Mouse (Mus musculus) heart, embryonic 14.5 days (tissue): ENCODE measurements around the gene 1700028P14Rik. TPM values are rescaled to one million over a fixed set of nuclear protein-coding genes. Genes with fewer than 3 reads are reported as not detected.

Experiments used
- ATAC-seq: fragments of 200-750 bp; cut with Nextera tagmentation; 2 replicates; pipeline ENCODE4 v1.8.0; 2017; ENCODE audit warnings: low read depth, moderate TSS enrichment; ENCODE audit not compliant: insufficient number of reproducible peaks, insufficient read depth, low FRiP score
- H3K27ac ChIP-seq, 2 experiments: fragments of 200-500 bp in 1 of 2; fragments of 300-500 bp in 1 of 2; sonication (generic) in 1 of 2; replicated peaks in 1 of 2; 2 replicates each; pipeline ENCODE4 v1.5.1; 2012 to 2014; ENCODE audit warnings: low read depth in 2 of 2, low read length in 2 of 2, control low read depth in 1 of 2, mild to moderate bottlenecking in 1 of 2, mixed read lengths in 1 of 2; ENCODE audit not compliant: control insufficient read depth in 1 of 2, insufficient read depth in 1 of 2
- H3K27me3 ChIP-seq: fragments of 300-500 bp; sonication (generic); 2 replicates; pipeline ENCODE4 v1.6.1; 2014; ENCODE audit warnings: mild to moderate bottlenecking, low read length, control low read depth; ENCODE audit not compliant: control insufficient read depth, insufficient read depth
- H3K36me3 ChIP-seq: fragments of 300-500 bp; sonication (generic); 2 replicates; pipeline ENCODE4 v1.6.1; 2014; ENCODE audit warnings: mild to moderate bottlenecking, control low read depth, low read length, mixed read lengths; ENCODE audit not compliant: control insufficient read depth, insufficient read depth
- H3K4me1 ChIP-seq, 2 experiments: fragments of 200-500 bp in 1 of 2; fragments of 300-500 bp in 1 of 2; sonication (generic) in 1 of 2; 2 replicates each; pipeline ENCODE4 v1.6.1; 2012 to 2014; ENCODE audit warnings: low read length in 2 of 2, control low read depth in 1 of 2, mixed read lengths in 1 of 2; ENCODE audit not compliant: control insufficient read depth in 2 of 2, insufficient read depth in 2 of 2
- H3K4me2 ChIP-seq: fragments of 300-500 bp; sonication (generic); 2 replicates; pipeline ENCODE4 v1.6.1; 2014; ENCODE audit warnings: mild to moderate bottlenecking, low read length
- H3K4me3 ChIP-seq, 2 experiments: fragments of 200-500 bp in 1 of 2; fragments of 300-500 bp in 1 of 2; sonication (generic) in 1 of 2; 2 replicates each; pipeline ENCODE4 v1.5.1; 2012 to 2014; ENCODE audit warnings: low read length in 2 of 2, mild to moderate bottlenecking in 2 of 2, control low read depth in 1 of 2, low read depth in 1 of 2, moderate library complexity in 1 of 2; ENCODE audit not compliant: control insufficient read depth in 1 of 2, insufficient read depth in 1 of 2
- H3K9ac ChIP-seq: fragments of 300-500 bp; sonication (generic); 2 replicates; pipeline ENCODE4 v1.6.1; 2014; ENCODE audit warnings: mild to moderate bottlenecking, low read length
- H3K9me3 ChIP-seq: fragments of 300-500 bp; sonication (generic); 2 replicates; pipeline ENCODE4 v1.6.1; 2016; ENCODE audit warnings: low read length, control low read depth; ENCODE audit not compliant: control insufficient read depth
- WGBS: fragments of 180-500 bp; shearing (Covaris S2); extraction: QIAGEN DNeasy Blood & Tissue Kit; methylation state at CpG from one replicate; pipeline ENCODE4 v1.1.7; 2014; 5-methylcytosine and 5-hydroxymethylcytosine counted together
- polyA plus RNA-seq: library from polyadenylated mRNA; unstranded; fragments of >200 nt; fragmentation: Nextera tagmentation; extraction: Ambion mirVana; gene quantifications from 2 replicates; pipeline ENCODE4 v1.2.1, GENCODE M21; 2014

The 1700028P14Rik gene
- polyA plus RNA-seq, 1 experiment from 2014 or later, result not detected

DNA sequence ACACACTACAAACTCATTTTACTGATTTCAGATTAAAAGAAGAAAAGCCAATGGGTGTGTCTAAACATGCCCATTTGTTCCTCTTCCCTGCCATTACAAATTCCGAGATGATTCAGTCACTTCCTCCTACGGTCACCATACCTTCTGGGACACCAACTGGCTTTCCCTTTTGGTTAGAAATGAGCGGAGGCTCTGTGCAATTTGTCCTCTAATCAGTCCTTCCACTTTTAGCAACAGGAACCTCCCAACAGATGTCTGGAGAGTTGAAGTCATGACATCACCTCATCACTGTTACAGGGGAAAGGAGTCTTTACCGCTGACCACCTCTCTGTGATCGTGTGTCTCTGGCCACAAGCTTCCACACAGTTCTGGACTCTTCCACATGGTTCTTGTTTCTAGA lies 132.0 kb downstream of the 1700028P14Rik start:
- Histone ChIP-seq H3K4me1 (peaks cover 6 to 12% of the 10 kb centered on the region in 2 experiments), H3K27ac (peak overlapping the region; percentile 1 to 63), H3K4me3 (no peak overlapping the region), H3K9me3 (no peaks in the 10 kb centered on the region), H3K27me3 (no peaks in the 10 kb centered on the region), H3K4me2 (peak overlapping the region; percentile 41), H3K36me3 (no peaks in the 10 kb centered on the region), H3K9ac (no peak overlapping the region)
- no peak for ATAC-seq
- 6% methylated on average over 5 of the region's 5 CpGs for WGBS

DNA sequence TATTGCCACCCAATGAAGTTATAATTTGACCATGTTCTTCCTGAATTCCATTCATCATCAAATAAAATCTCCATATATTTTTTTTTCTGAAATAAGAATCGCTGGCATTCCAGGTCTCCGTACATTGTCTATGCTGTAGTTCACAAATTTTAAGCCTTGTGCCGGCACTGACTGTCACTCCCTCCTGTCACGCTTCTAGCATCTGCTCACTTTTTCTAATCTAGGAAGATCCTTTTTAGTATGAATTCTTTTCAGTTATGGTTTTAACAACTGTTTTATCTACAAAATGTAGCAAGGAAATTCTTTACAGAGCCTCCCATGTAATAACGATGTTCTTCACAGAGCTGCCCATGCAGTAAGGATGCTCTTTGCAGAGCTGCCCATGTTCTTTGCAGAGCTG lies 134.1 kb downstream of the 1700028P14Rik start:
- H3K27ac ChIP-seq, result no peak overlapping the region
- no peak overlapping the region for H3K4me3 ChIP-seq
- WGBS, result 88% methylated on average over 5 of the region's 5 CpGs
- H3K27me3 ChIP-seq, result no peaks in the 10 kb centered on the region
- no peak overlapping the region for H3K4me2 ChIP-seq
- no peak for ATAC-seq
- H3K9ac ChIP-seq, result no peak overlapping the region
- H3K9me3 ChIP-seq, result no peaks in the 10 kb centered on the region
- peaks cover 6 to 12% of the 10 kb centered on the region in 2 experiments for H3K4me1 ChIP-seq
- H3K36me3 ChIP-seq, result no peaks in the 10 kb centered on the region

DNA sequence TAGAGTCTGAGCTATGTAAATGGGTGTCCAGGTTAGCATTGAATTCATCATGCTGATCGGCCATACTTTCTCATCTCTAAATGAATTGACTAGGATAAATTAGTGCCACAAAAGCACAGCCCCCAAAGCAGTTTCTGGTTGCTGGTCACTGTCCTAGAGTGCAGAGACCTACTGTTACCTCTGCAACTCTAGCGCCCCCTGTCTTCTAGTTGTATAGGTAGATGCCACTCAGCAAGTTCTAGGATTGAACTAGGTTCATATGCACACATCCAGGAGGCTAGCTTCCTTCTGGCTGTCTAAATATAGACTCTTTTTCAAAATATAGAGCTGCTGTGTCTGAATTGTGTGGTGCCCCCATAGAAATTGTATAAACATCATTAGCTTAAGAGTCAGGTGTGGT lies 141.3 kb downstream of the 1700028P14Rik start:
- H3K4me2 ChIP-seq, result no peak overlapping the region
- H3K4me1 ChIP-seq, result peaks cover 0 to 10% of the 10 kb centered on the region in 2 experiments; a peak in 2 of 4 replicates
- 37% methylated on average over 2 of the region's 2 CpGs for WGBS
- no peak overlapping the region for H3K4me3 ChIP-seq
- no peaks in the 10 kb centered on the region for H3K27me3 ChIP-seq
- ATAC-seq, result no peak
- no peak overlapping the region for H3K27ac ChIP-seq
- no peaks in the 10 kb centered on the region for H3K9me3 ChIP-seq
- no peak overlapping the region for H3K9ac ChIP-seq
- H3K36me3 ChIP-seq, result no peaks in the 10 kb centered on the region

Other genes with a start within 250 kb of the 1700028P14Rik start
- 1.2 and 1.7 TPM in 2 replicates for gene Mamdc2, start 204.4 kb downstream of the 1700028P14Rik start, polyA plus RNA-seq
- 6.7 and 7.7 TPM in 2 replicates for gene Ptar1, start 34.6 kb upstream of the 1700028P14Rik start, polyA plus RNA-seq
- 0.36 and 0.46 TPM in 2 replicates for gene Apba1, start 106.1 kb upstream of the 1700028P14Rik start, polyA plus RNA-seq